Mouse (Mus musculus) neural tube, embryonic 14.5 days (tissue): Measurements from ENCODE around the gene Osbpl3. TPM values are rescaled to one million over a fixed set of nuclear protein-coding genes. Genes with fewer than 3 reads are reported as not detected.

Experiments used
- ATAC-seq: fragments of 200-750 bp; cut with Nextera tagmentation; 2 replicates; pipeline ENCODE4 v1.8.0; 2017; ENCODE audit warnings: low read depth, mild to moderate bottlenecking, moderate TSS enrichment, moderate library complexity
- H3K27ac ChIP-seq: fragments of 300-500 bp; sonication (generic); 2 replicates; pipeline ENCODE4 v1.5.1; 2014; ENCODE audit warnings: low read depth, mild to moderate bottlenecking, control low read depth, low read length, moderate library complexity, mixed read lengths
- H3K27me3 ChIP-seq: fragments of 300-500 bp; sonication (generic); 2 replicates; pipeline ENCODE4 v1.6.1; 2014; ENCODE audit warnings: low read length; ENCODE audit not compliant: control insufficient read depth, insufficient read depth
- H3K36me3 ChIP-seq: fragments of 300-500 bp; sonication (generic); 2 replicates; pipeline ENCODE4 v1.6.1; 2014; ENCODE audit warnings: low read length, mixed read lengths; ENCODE audit not compliant: control insufficient read depth, insufficient read depth
- H3K4me1 ChIP-seq: fragments of 300-500 bp; sonication (generic); 2 replicates; pipeline ENCODE4 v1.6.1; 2014; ENCODE audit warnings: low read length; ENCODE audit not compliant: control insufficient read depth, insufficient read depth
- H3K4me2 ChIP-seq: fragments of 300-500 bp; sonication (generic); 2 replicates; pipeline ENCODE4 v1.6.1; 2014; ENCODE audit warnings: mild to moderate bottlenecking, low read depth, low read length, control low read depth
- H3K4me3 ChIP-seq: fragments of 300-500 bp; sonication (generic); 2 replicates; pipeline ENCODE4 v1.5.1; 2014; ENCODE audit warnings: low read depth, low read length, control low read depth, mixed read lengths
- H3K9ac ChIP-seq: fragments of 300-500 bp; sonication (generic); replicated peaks from 2 replicates; pipeline ENCODE4 v1.6.1; 2014; ENCODE audit warnings: low read depth, mild to moderate bottlenecking, control low read depth, low read length, mixed read lengths
- H3K9me3 ChIP-seq: fragments of 300-500 bp; sonication (generic); 2 replicates; pipeline ENCODE4 v1.6.1; 2016; ENCODE audit warnings: low read length; ENCODE audit not compliant: control insufficient read depth
- WGBS: fragments of 180-500 bp; shearing (Covaris S2); extraction: QIAGEN DNeasy Blood & Tissue Kit; methylation state at CpG from one replicate; pipeline ENCODE4 v1.1.7; 2014; 5-methylcytosine and 5-hydroxymethylcytosine counted together
- polyA plus RNA-seq: library from polyadenylated mRNA; unstranded; fragments of >200 nt; fragmentation: Nextera tagmentation; extraction: Ambion mirVana; gene quantifications from 2 replicates; pipeline ENCODE4 v1.2.1, GENCODE M21; 2014

The Osbpl3 gene
- polyA plus RNA-seq, 1 experiment from 2014 or later = 3.2 TPM

GRCm38 (mm10) chr6:50291650-50292049 is 164.4 kb downstream of the Osbpl3 start:
- ATAC-seq = no peak
- H3K4me3 ChIP-seq = no peak overlapping the region
- H3K9ac ChIP-seq = no peak overlapping the region
- 92% methylated on average over 4 of the region's 4 CpGs for WGBS
- H3K4me2 ChIP-seq = no peak overlapping the region
- no peaks in the 10 kb centered on the region for H3K36me3 ChIP-seq
- H3K27ac ChIP-seq = no peak overlapping the region
- H3K4me1 ChIP-seq = no peaks in the 10 kb centered on the region
- H3K27me3 ChIP-seq = no peaks in the 10 kb centered on the region
- no peaks in the 10 kb centered on the region for H3K9me3 ChIP-seq

- no peak overlapping the region for H3K27ac ChIP-seq
- no peak for ATAC-seq
- no peak overlapping the region for H3K4me3 ChIP-seq
- H3K4me2 ChIP-seq = no peak overlapping the region
- H3K36me3 ChIP-seq = no peaks in the 10 kb centered on the region
- H3K9me3 ChIP-seq = no peaks in the 10 kb centered on the region
- H3K27me3 ChIP-seq = no peaks in the 10 kb centered on the region
- whole genome bisulfite sequencing = 80% methylated on average over 3 of the region's 3 CpGs
- H3K4me1 ChIP-seq = no peaks in the 10 kb centered on the region
- no peak overlapping the region for H3K9ac ChIP-seq
These were observed 169.1 kb downstream of the Osbpl3 start for GRCm38 (mm10) chr6:50286881-50287280.

- ATAC-seq = no peak
- no peak overlapping the region for H3K27ac ChIP-seq
- H3K27me3 ChIP-seq = no peaks in the 10 kb centered on the region
- H3K36me3 ChIP-seq = no peaks in the 10 kb centered on the region
- H3K4me1 ChIP-seq = no peaks in the 10 kb centered on the region
- H3K4me2 ChIP-seq = no peak overlapping the region
- no peak overlapping the region for H3K9ac ChIP-seq
- WGBS = 94% methylated on average over 7 of the region's 7 CpGs
- no peaks in the 10 kb centered on the region for H3K9me3 ChIP-seq
- no peak overlapping the region for H3K4me3 ChIP-seq
These were observed 176.4 kb downstream of the Osbpl3 start for GRCm38 (mm10) chr6:50279642-50280041.

GRCm38 (mm10) chr6:50273947-50274346 is 182.1 kb downstream of the Osbpl3 start:
- H3K36me3 ChIP-seq = no peaks in the 10 kb centered on the region
- H3K27me3 ChIP-seq = no peaks in the 10 kb centered on the region
- H3K4me3 ChIP-seq = no peak overlapping the region
- H3K4me2 ChIP-seq = no peak overlapping the region
- H3K9ac ChIP-seq = no peak overlapping the region
- WGBS = 75% methylated on average over 4 of the region's 4 CpGs
- H3K4me1 ChIP-seq = no peaks in the 10 kb centered on the region
- H3K9me3 ChIP-seq = no peaks in the 10 kb centered on the region
- ATAC-seq = no peak
- H3K27ac ChIP-seq = no peak overlapping the region

GRCm38 (mm10) chr6:50273416-50273815 is 182.6 kb downstream of the Osbpl3 start:
- H3K4me2 ChIP-seq = no peak overlapping the region
- WGBS = 71% methylated on average over 1 of the region's 1 CpGs
- no peaks in the 10 kb centered on the region for H3K36me3 ChIP-seq
- no peaks in the 10 kb centered on the region for H3K9me3 ChIP-seq
- H3K4me1 ChIP-seq = no peaks in the 10 kb centered on the region
- no peak for ATAC-seq
- no peak overlapping the region for H3K27ac ChIP-seq
- H3K4me3 ChIP-seq = no peak overlapping the region
- H3K9ac ChIP-seq = no peak overlapping the region
- no peaks in the 10 kb centered on the region for H3K27me3 ChIP-seq

- H3K27ac ChIP-seq = no peak within 1 kb of the TSS
These were observed 192.3 kb downstream of the Osbpl3 start, which contains the start of gene Gsdme for GRCm38 (mm10) chr6:50263670-50264069. Gsdme (minus strand) TSS chr6:50263862.

GRCm38 (mm10) chr6:50262310-50262709 is 193.7 kb downstream of the Osbpl3 start:
- Histone ChIP-seq H3K4me1 (peaks cover 14% of the 10 kb centered on the region), H3K9ac (no peak overlapping the region), H3K4me2 (peak overlapping the region; percentile 67), H3K27me3 (no peaks in the 10 kb centered on the region), H3K27ac (no peak overlapping the region), H3K9me3 (no peaks in the 10 kb centered on the region), H3K4me3 (peak overlapping the region; percentile 45; the same call in 1 of the 2 replicates), H3K36me3 (no peaks in the 10 kb centered on the region)
- no peak; the same call in 1 of the 2 replicates for ATAC-seq
- 26% methylated on average over 7 of the region's 7 CpGs for WGBS

More at GRCm38 (mm10) chr6:50263670-50264069, 192.3 kb downstream of the Osbpl3 start, which contains the start of gene Gsdme:
- H3K9ac ChIP-seq = no peak within 1 kb of the TSS
- no peak for ATAC-seq
- WGBS = 81% methylated on average over 6 of the region's 6 CpGs
- H3K4me3 ChIP-seq = no peak within 1 kb of the TSS
- H3K4me2 ChIP-seq = no peak within 1 kb of the TSS
- no peaks in the 10 kb centered on the region for H3K36me3 ChIP-seq
- H3K9me3 ChIP-seq = no peaks in the 10 kb centered on the region
- H3K4me1 ChIP-seq = peaks cover 14% of the 10 kb centered on the region
- no peaks in the 10 kb centered on the region for H3K27me3 ChIP-seq

GRCm38 (mm10) chr6:50261922-50262261 is 194.1 kb downstream of the Osbpl3 start:
- peak overlapping the region; percentile 80 for H3K27ac ChIP-seq
- no peaks in the 10 kb centered on the region for H3K27me3 ChIP-seq
- H3K4me3 ChIP-seq = peak overlapping the region; percentile 45
- peak overlapping the region; percentile 67 for H3K4me2 ChIP-seq
- no peaks in the 10 kb centered on the region for H3K9me3 ChIP-seq
- H3K4me1 ChIP-seq = peaks cover 14% of the 10 kb centered on the region
- H3K36me3 ChIP-seq = no peaks in the 10 kb centered on the region
- peak overlapping the region; percentile 73 for H3K9ac ChIP-seq
- WGBS = 0% methylated on average over 6 of the region's 6 CpGs
- ATAC-seq = no peak; the same call in none of the 2 replicates

- 2% methylated on average over 28 of the region's 35 CpGs for WGBS
- peak overlapping the region; percentile 67 for H3K4me2 ChIP-seq
- H3K36me3 ChIP-seq = no peaks in the 10 kb centered on the region
- no peaks in the 10 kb centered on the region for H3K9me3 ChIP-seq
- peak overlapping the region; percentile 80 for H3K27ac ChIP-seq
- no peaks in the 10 kb centered on the region for H3K27me3 ChIP-seq
- H3K4me3 ChIP-seq = peak overlapping the region; percentile 45
- peak overlapping the region; percentile 73 for H3K9ac ChIP-seq
- H3K4me1 ChIP-seq = peaks cover 14% of the 10 kb centered on the region
- ATAC-seq = peak; percentile 90
These were observed 194.6 kb downstream of the Osbpl3 start for GRCm38 (mm10) chr6:50261201-50261921.
